Mouse (Mus musculus): ENCODE data around the gene Lrrc74a. TPM values are rescaled to one million over a fixed set of nuclear protein-coding genes. Genes with fewer than 3 reads are reported as not detected.

The Lrrc74a gene
- polyA plus RNA-seq, 1 experiment from 2014 or later = not detected

DNA sequence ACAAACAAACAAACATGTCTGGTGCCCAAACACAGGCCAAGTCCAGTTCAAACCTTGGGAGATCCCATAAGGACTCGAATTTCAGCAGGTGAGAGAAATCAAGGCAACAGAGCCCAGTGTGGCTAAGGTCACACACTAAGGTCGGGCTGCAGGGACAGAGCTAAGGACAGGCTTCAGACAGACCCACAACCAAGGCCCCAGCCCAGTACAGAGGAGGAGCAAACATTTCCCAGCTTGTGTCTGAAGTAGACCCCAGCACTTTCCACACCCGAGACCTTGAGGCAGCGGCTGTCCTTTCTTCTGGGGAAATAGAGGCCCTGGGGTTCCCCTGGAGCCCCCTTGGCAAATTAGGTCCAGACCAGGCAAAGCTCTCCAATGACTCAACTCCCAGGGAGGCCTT is 66.2 kb downstream of the Lrrc74a start:
- Histone ChIP-seq H3K4me3 (ENCODE audit: low read depth, low read length) (no peak overlapping the region), H3K36me3 (replicated peaks; ENCODE audit: control insufficient read depth, insufficient read depth, low read depth, low read length) (no peaks in the 10 kb centered on the region), H3K4me2 (ENCODE audit: low read depth, low read length) (no peak overlapping the region), H3K9me3 (replicated peaks; ENCODE audit: control insufficient read depth, low read length) (no peaks in the 10 kb centered on the region), H3K27me3 (ENCODE audit: control insufficient read depth, insufficient read depth, low read length) (no peaks in the 10 kb centered on the region), H3K4me1 (ENCODE audit: control insufficient read depth, insufficient read depth, low read length) (peaks cover 23% of the 10 kb centered on the region), H3K27ac (replicated peaks; ENCODE audit: low read depth, low read length) (peak overlapping the region; percentile 93), H3K9ac (replicated peaks; ENCODE audit: low read length) (no peak overlapping the region)
- 20% methylated on average over 4 of the region's 4 CpGs for WGBS
- ATAC-seq (replicated peaks; ENCODE audit: insufficient number of reproducible peaks, low FRiP score, low TSS enrichment, low read depth) (no peak), DNase-seq (ENCODE audit: low spot score) (no peak)

DNA sequence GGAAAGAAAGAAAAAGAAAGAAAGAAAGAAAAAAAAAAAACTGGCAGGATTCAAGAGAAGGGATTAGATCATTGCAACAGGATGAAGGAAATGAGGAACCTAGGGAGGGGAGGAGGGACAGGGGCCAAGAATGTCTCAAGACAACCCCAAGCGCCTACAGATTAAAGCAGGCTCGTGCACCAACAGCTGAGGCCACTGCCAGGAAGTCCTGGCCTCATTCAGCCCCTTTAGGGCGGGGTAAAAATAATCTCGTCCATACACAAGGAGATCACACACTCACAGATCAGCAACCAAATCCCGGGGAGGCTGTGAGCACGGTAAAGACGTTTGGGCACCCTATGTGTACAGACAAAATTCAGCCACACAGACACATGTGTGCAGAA is 66.6 kb downstream of the Lrrc74a start:
- Histone ChIP-seq H3K4me1 (ENCODE audit: control insufficient read depth, insufficient read depth, low read length) (peaks cover 23% of the 10 kb centered on the region), H3K27ac (replicated peaks; ENCODE audit: low read depth, low read length) (peak overlapping the region; percentile 93), H3K9me3 (replicated peaks; ENCODE audit: control insufficient read depth, low read length) (no peaks in the 10 kb centered on the region), H3K4me3 (ENCODE audit: low read depth, low read length) (no peak overlapping the region), H3K36me3 (replicated peaks; ENCODE audit: control insufficient read depth, insufficient read depth, low read depth, low read length) (no peaks in the 10 kb centered on the region), H3K27me3 (ENCODE audit: control insufficient read depth, insufficient read depth, low read length) (no peaks in the 10 kb centered on the region), H3K9ac (replicated peaks; ENCODE audit: low read length) (peak overlapping the region; percentile 40), H3K4me2 (ENCODE audit: low read depth, low read length) (peak overlapping the region; percentile 38; the same call in 1 of the 2 replicates)
- peak; percentile 62 for DNase-seq (ENCODE audit: low spot score)
- 2% methylated on average over 7 of the region's 7 CpGs for WGBS
- ATAC-seq (replicated peaks; ENCODE audit: insufficient number of reproducible peaks, low FRiP score, low TSS enrichment, low read depth) = 0 out of 2 replicates have a peak, but pooled peaks have one; percentile 1

DNA sequence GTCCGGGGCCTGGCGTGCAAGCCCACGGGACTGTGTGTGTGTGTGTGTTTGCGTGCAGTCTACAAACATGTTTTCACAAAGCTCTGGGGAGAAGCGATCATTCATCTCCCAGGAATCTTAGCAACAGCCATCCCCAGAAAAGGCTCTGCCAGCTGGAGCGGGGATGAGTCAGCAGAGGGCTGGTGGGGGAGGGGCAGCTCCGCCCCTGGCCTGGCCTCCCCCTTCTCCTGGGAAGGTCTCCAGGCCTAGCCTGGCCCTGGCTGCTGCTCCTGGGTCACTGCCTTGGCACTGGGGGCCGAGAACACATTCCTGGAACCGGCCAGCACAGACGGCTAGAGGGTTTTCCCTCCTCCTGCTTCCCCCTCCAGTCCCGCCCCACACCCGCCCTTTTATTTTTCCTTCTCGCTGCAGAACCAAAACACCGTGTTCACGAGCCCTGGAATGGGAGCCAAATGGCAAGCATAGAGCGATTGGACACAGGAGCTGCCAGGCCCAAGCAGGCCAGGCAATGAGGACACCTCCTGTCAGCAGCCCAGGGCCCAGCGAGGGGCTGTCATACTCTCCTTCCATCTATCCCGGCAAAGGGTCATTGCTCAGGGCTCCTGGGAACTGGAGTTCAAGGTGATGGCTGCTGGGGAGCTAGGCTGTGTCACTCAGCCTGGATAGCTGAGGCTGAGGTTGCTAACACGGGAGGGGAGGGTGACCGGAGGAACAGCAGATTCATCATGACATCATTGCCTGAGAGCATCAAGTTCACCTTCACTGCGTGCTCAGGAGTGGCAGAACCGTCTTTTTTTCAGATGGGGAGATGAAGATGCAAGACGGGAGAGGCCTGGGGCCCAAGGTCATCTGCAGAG is 67.2 kb downstream of the Lrrc74a start:
- whole genome bisulfite sequencing = 1% methylated on average over 23 of the region's 23 CpGs
- peaks cover 27% of the 10 kb centered on the region for H3K4me1 ChIP-seq (ENCODE audit: control insufficient read depth, insufficient read depth, low read length)
- H3K9ac ChIP-seq (replicated peaks; ENCODE audit: low read length) = peak overlapping the region; percentile 40
- H3K36me3 ChIP-seq (replicated peaks; ENCODE audit: control insufficient read depth, insufficient read depth, low read depth, low read length) = no peaks in the 10 kb centered on the region
- H3K4me2 ChIP-seq (ENCODE audit: low read depth, low read length) = peak overlapping the region; percentile 38
- ATAC-seq (replicated peaks; ENCODE audit: insufficient number of reproducible peaks, low FRiP score, low TSS enrichment, low read depth) (peak; percentile 74), DNase-seq (ENCODE audit: low spot score) (peak; percentile 85)
- H3K27ac ChIP-seq (replicated peaks; ENCODE audit: low read depth, low read length) = peak overlapping the region; percentile 93
- no peak overlapping the region for H3K4me3 ChIP-seq (ENCODE audit: low read depth, low read length)
- no peaks in the 10 kb centered on the region for H3K27me3 ChIP-seq (ENCODE audit: control insufficient read depth, insufficient read depth, low read length)
- no peaks in the 10 kb centered on the region for H3K9me3 ChIP-seq (replicated peaks; ENCODE audit: control insufficient read depth, low read length)

DNA sequence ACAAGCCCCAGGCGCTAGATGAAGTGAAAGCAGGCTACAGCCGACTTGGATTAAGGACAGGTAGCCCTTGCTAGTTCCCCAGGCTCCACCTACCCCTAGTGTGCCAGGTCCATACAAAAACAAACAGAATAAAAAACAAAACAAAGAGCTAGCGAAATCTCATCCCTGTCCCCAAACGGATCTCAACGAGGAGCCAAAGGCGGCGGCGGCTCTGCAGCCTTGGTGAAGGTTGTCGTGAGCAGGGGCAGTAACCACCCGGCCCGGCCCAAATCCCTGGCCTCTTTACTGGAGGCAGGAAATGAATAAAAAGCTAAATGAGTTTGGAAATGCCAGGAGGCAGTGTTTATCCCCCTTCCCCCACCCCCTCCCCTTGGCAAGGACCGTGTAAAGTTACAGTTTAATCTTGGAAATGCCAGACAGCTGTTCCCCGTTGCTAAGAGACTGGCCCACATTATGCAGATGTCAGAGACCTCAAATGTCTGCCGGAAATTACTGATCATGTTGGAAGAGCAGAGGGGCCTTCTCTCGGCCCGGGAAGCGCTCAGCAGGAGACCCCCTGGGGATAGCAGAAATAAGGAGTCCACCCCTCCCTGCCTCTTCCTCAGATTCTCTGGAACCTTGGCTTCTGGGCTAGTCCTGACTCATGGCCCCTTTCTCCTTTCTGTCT is 68.0 kb downstream of the Lrrc74a start:
- peak; percentile 94 for DNase-seq (ENCODE audit: low spot score)
- peak overlapping the region; percentile 32; the same call in 1 of the 2 replicates for H3K9ac ChIP-seq (replicated peaks; ENCODE audit: low read length)
- H3K4me3 ChIP-seq (ENCODE audit: low read depth, low read length) = no peak overlapping the region
- no peaks in the 10 kb centered on the region for H3K27me3 ChIP-seq (ENCODE audit: control insufficient read depth, insufficient read depth, low read length)
- H3K27ac ChIP-seq (replicated peaks; ENCODE audit: low read depth, low read length) = peak overlapping the region; percentile 93
- peak overlapping the region; percentile 38 for H3K4me2 ChIP-seq (ENCODE audit: low read depth, low read length)
- peak; percentile 35; the same call in 1 of the 2 replicates for ATAC-seq (replicated peaks; ENCODE audit: insufficient number of reproducible peaks, low FRiP score, low TSS enrichment, low read depth)
- 3% methylated on average over 17 of the region's 17 CpGs for WGBS
- H3K36me3 ChIP-seq (replicated peaks; ENCODE audit: control insufficient read depth, insufficient read depth, low read depth, low read length) = no peaks in the 10 kb centered on the region
- no peaks in the 10 kb centered on the region for H3K9me3 ChIP-seq (replicated peaks; ENCODE audit: control insufficient read depth, low read length)
- H3K4me1 ChIP-seq (ENCODE audit: control insufficient read depth, insufficient read depth, low read length) = peaks cover 32% of the 10 kb centered on the region

DNA sequence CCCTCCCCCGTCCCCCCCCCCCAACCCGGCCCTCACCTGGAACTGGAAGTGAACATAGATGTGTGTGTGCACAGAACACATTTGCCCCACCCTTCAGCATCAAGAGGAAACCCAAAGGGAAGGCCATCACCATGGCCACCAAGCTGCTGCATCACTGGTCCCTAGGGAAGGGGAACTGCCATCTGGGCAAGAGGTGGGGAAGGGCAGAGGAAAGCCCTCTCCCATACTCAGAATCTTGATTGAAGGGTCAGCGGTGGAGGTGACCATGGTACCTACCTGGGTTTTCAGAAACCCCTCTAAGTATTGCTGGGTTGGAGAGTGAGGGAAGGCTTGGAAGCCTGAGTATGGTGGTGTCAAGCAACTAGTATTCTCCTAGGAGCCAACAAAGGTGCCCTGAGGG is 68.7 kb downstream of the Lrrc74a start:
- peaks cover 35% of the 10 kb centered on the region for H3K4me1 ChIP-seq (ENCODE audit: control insufficient read depth, insufficient read depth, low read length)
- H3K9me3 ChIP-seq (replicated peaks; ENCODE audit: control insufficient read depth, low read length) = no peaks in the 10 kb centered on the region
- H3K27me3 ChIP-seq (ENCODE audit: control insufficient read depth, insufficient read depth, low read length) = no peaks in the 10 kb centered on the region
- DNase-seq (ENCODE audit: low spot score) (no peak), ATAC-seq (replicated peaks; ENCODE audit: insufficient number of reproducible peaks, low FRiP score, low TSS enrichment, low read depth) (no peak)
- H3K4me3 ChIP-seq (ENCODE audit: low read depth, low read length) = no peak overlapping the region
- H3K36me3 ChIP-seq (replicated peaks; ENCODE audit: control insufficient read depth, insufficient read depth, low read depth, low read length) = no peaks in the 10 kb centered on the region
- WGBS = 33% methylated on average over 3 of the region's 3 CpGs
- no peak overlapping the region for H3K9ac ChIP-seq (replicated peaks; ENCODE audit: low read length)
- H3K27ac ChIP-seq (replicated peaks; ENCODE audit: low read depth, low read length) = peak overlapping the region; percentile 93
- no peak overlapping the region for H3K4me2 ChIP-seq (ENCODE audit: low read depth, low read length)

DNA sequence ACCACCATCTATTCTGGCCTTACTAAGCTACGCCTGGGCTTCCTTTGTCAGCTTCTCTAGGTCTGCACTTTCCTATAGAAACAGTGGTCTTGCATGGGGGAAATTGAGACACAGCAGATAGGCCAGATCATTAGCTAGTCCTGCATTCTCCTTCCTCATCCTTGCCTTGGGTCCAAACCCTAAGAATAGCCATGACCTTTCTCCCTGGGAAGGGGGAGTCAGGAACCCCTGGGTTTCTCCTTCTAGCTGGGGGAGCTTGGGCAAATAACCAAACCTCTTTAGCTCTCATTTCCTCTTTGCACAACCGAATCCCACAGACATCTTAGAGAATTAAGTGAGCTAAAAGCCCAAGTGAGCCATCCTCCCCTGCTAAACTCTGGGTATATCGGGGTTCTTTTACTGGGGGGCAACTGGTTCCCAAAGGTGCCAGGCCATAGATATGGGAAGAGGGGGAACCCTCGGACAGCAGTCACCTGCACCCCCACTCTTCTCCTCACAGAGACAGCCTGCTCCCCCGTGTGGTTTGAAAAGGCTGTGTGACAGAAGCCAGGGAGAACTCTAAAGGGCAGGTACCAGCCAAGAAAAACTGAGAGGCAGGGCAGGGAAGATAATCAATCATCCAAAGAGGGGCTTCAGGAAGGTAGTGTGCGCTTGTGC is 69.6 kb downstream of the Lrrc74a start:
- H3K27ac ChIP-seq (replicated peaks; ENCODE audit: low read depth, low read length) = 0 out of 2 replicates have a peak overlapping the region, but pooled peaks have one; percentile 16
- DNase-seq (ENCODE audit: low spot score) = no peak
- no peaks in the 10 kb centered on the region for H3K9me3 ChIP-seq (replicated peaks; ENCODE audit: control insufficient read depth, low read length)
- H3K4me3 ChIP-seq (ENCODE audit: low read depth, low read length) = no peak overlapping the region
- no peak overlapping the region for H3K4me2 ChIP-seq (ENCODE audit: low read depth, low read length)
- no peak for ATAC-seq (replicated peaks; ENCODE audit: insufficient number of reproducible peaks, low FRiP score, low TSS enrichment, low read depth)
- no peaks in the 10 kb centered on the region for H3K27me3 ChIP-seq (ENCODE audit: control insufficient read depth, insufficient read depth, low read length)
- no peaks in the 10 kb centered on the region for H3K36me3 ChIP-seq (replicated peaks; ENCODE audit: control insufficient read depth, insufficient read depth, low read depth, low read length)
- 56% methylated on average over 6 of the region's 6 CpGs for WGBS
- H3K4me1 ChIP-seq (ENCODE audit: control insufficient read depth, insufficient read depth, low read length) = peaks cover 35% of the 10 kb centered on the region
- no peak overlapping the region for H3K9ac ChIP-seq (replicated peaks; ENCODE audit: low read length)

DNA sequence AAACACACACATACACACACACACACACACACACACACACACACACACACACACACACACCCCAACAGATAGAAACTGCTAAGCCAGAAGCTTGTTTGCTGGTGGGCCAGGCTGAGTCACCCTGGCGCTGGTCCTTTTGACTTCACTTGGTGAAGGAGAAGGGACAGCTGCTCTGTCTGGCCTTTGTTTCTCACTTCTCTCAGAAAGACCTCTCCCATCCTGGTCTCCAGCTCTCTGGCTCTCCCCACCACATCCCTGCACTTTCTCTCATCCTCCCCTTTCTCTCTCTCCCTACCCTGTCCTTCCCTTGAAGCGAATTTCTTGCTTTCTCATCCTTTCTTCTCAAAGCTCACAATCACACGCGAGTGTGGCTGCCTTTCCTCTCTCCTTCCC is 70.1 kb downstream of the Lrrc74a start:
- H3K27me3 ChIP-seq (ENCODE audit: control insufficient read depth, insufficient read depth, low read length) = no peaks in the 10 kb centered on the region
- DNase-seq (ENCODE audit: low spot score) (no peak), ATAC-seq (replicated peaks; ENCODE audit: insufficient number of reproducible peaks, low FRiP score, low TSS enrichment, low read depth) (no peak)
- H3K4me3 ChIP-seq (ENCODE audit: low read depth, low read length) = no peak overlapping the region
- 0 out of 2 replicates have a peak overlapping the region, but pooled peaks have one; percentile 16 for H3K27ac ChIP-seq (replicated peaks; ENCODE audit: low read depth, low read length)
- 0 out of 2 replicates have a peak overlapping the region, but pooled peaks have one; percentile 5 for H3K9ac ChIP-seq (replicated peaks; ENCODE audit: low read length)
- peaks cover 30% of the 10 kb centered on the region for H3K4me1 ChIP-seq (ENCODE audit: control insufficient read depth, insufficient read depth, low read length)
- H3K36me3 ChIP-seq (replicated peaks; ENCODE audit: control insufficient read depth, insufficient read depth, low read depth, low read length) = no peaks in the 10 kb centered on the region
- H3K4me2 ChIP-seq (ENCODE audit: low read depth, low read length) = no peak overlapping the region
- H3K9me3 ChIP-seq (replicated peaks; ENCODE audit: control insufficient read depth, low read length) = no peaks in the 10 kb centered on the region
- 36% methylated on average over 4 of the region's 4 CpGs for WGBS
